13 mouse cellular contexts compared by ENCODE assay signal in the genomic region with DNA sequence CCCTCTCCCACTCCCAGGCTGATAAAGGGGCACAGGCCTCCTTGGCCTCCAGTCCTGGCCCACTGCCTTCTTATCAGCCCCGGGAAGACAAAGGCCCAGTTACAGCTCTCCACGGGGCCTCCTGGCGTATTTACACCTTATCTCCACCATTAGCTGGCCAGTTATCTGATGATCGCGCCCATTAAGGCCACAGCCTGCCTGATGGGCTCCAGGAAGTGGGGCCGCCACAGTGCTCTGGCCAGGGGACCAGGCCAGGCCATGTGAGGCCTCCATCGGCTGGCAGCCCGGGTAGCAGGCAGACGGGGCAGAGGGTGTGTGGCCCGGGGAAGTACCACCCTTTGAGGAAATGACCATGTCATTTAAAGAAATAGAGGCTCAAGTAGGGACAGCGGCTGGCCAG. TPM values are rescaled to one million over a fixed set of nuclear protein-coding genes. Genes with fewer than 3 reads are reported as not detected.
A peak's percentile ranks its signal among the peaks of the same experiment; 100 is the strongest.
DNase-seq lines count a peak whose midpoint lies in the region; ATAC-seq and TF ChIP-seq lines count a peak whose summit lies in the region.
"Had no signal": no experiment of that assay in that cellular context is flagged by ENCODE, and none has a peak within 500 bp of the region (broad histone marks: within the 10 kb centered on the region; RNA-seq: fewer than 3 reads in every experiment).

No protein-coding gene starts in this region.

- H3K9me3 ChIP-seq in heart, postnatal 0 days (replicated peaks; ENCODE audit: control insufficient read depth, low read length), result no peaks in the 10 kb centered on the region
- no peaks in the 10 kb centered on the region for H3K9me3 ChIP-seq in MEL (replicated peaks; ENCODE audit: insufficient read depth, low read length)
- no peaks in the 10 kb centered on the region for H3K9me3 ChIP-seq in intestine, embryonic 14.5 days (ENCODE audit: control insufficient read depth, low read length)

- H3K36me3 ChIP-seq in heart, postnatal 0 days (replicated peaks; ENCODE audit: control insufficient read depth, insufficient read depth, low read length), result peaks cover 5% of the 10 kb centered on the region; the same call in 1 of the 2 replicates
- H3K36me3 ChIP-seq in MEL (ENCODE audit: control insufficient read depth in 1 of 2, insufficient read depth in 2 of 2, low read length in 2 of 2), result peaks cover 7 to 90% of the 10 kb centered on the region in 2 experiments; a peak in 3 of 4 replicates
- H3K36me3 ChIP-seq in intestine, embryonic 14.5 days (ENCODE audit: control insufficient read depth, insufficient read depth, low read length), result no peaks in the 10 kb centered on the region

- H3K9ac ChIP-seq in heart, postnatal 0 days (replicated peaks; ENCODE audit: low read depth, low read length), result no peak overlapping the region
- H3K9ac ChIP-seq in MEL (ENCODE audit: control insufficient read depth, low read depth, low read length, poor library complexity, severe bottlenecking), result peak overlapping the region; percentile 62
- no peak overlapping the region for H3K9ac ChIP-seq in intestine, embryonic 14.5 days (ENCODE audit: low read length)

- 0 out of 4 replicates have a peak, but pooled peaks have one; percentile 36 to 50 for TF ChIP-seq POLR2A in MEL (IDR thresholded peaks at IDR 0.05; ENCODE audit: control insufficient read depth in 1 of 2, insufficient read depth in 1 of 2, low read depth in 1 of 2, low read length in 2 of 2, poor library complexity in 1 of 2)

- H3K27ac ChIP-seq in heart, postnatal 0 days (ENCODE audit: low read depth), result peak overlapping the region; percentile 35
- peak overlapping the region; percentile 98 for H3K27ac ChIP-seq in MEL (ENCODE audit: control insufficient read depth, low read depth, low read length)
- peak overlapping the region; percentile 48; the same call in 1 of the 2 replicates for H3K27ac ChIP-seq in intestine, embryonic 14.5 days (ENCODE audit: low read depth)

- intact Hi-C loops in left cerebral cortex, postnatal 10 days (cut with DNase I), result no loop called here

- ATAC-seq in heart, postnatal 0 days (ENCODE audit: insufficient read depth, low read depth), result no peak
- peak; percentile 13; the same call in 1 of the 2 replicates for ATAC-seq in intestine, embryonic 14.5 days (replicated peaks; ENCODE audit: low FRiP score, low TSS enrichment, low read depth)
- peak; percentile 53 for ATAC-seq in megakaryocyte, adult 5-6 weeks (ENCODE audit: poor library complexity, severe bottlenecking)
- ATAC-seq: forebrain, embryonic 16.5 days had no signal

- WGBS in heart, postnatal 0 days, result 22% methylated on average over 11 of the region's 11 CpGs
- 39% methylated on average over 11 of the region's 11 CpGs for WGBS in intestine, embryonic 14.5 days

- no peak overlapping the region for H3K4me2 ChIP-seq in heart, postnatal 0 days (ENCODE audit: low read depth, low read length)
- H3K4me2 ChIP-seq in intestine, embryonic 14.5 days (ENCODE audit: low read length), result no peak overlapping the region

- no peaks in the 10 kb centered on the region for H3K27me3 ChIP-seq in heart, postnatal 0 days (ENCODE audit: control insufficient read depth, insufficient read depth, low read length)
- H3K27me3 ChIP-seq in MEL (ENCODE audit: control insufficient read depth in 1 of 2, insufficient read depth in 2 of 2, low read length in 2 of 2), result no peaks in the 10 kb centered on the region
- no peaks in the 10 kb centered on the region for H3K27me3 ChIP-seq in intestine, embryonic 14.5 days (replicated peaks; ENCODE audit: control insufficient read depth, insufficient read depth, low read length)

- DNase-seq in heart, postnatal 0 days (ENCODE audit: low spot score), result no peak
- DNase-seq in heart, postnatal 4 days, result no peak
- DNase-seq in MEL (ENCODE audit: low read depth, low spot score), result peak; percentile 75
- no peak for DNase-seq in intestine, embryonic 14.5 days (ENCODE audit: low spot score)
- DNase-seq in right cerebral cortex, postnatal 14 days, result no peak
- DNase-seq in left cerebral cortex, postnatal 10 days (ENCODE audit: extremely low spot score in 1 of 2, low spot score in 2 of 2), result no peak
- DNase-seq in left cerebral cortex, adult 8-10 months (ENCODE audit: low spot score in 2 of 2), result no peak
- DNase-seq: adrenal gland, adult 8-10 months; heart, postnatal 14 days; spleen, adult 18-20 months had no signal

- TF ChIP-seq RAD21 in MEL (IDR thresholded peaks at IDR 0.05; ENCODE audit: low read depth, low read length), result no peak

- peaks cover 40% of the 10 kb centered on the region for H3K4me1 ChIP-seq in heart, postnatal 0 days (ENCODE audit: control insufficient read depth, insufficient read depth)
- H3K4me1 ChIP-seq in MEL (ENCODE audit: control insufficient read depth in 1 of 2, insufficient read depth in 2 of 2, low read length in 2 of 2), result peaks cover 42 to 89% of the 10 kb centered on the region in 2 experiments
- peaks cover 36% of the 10 kb centered on the region for H3K4me1 ChIP-seq in intestine, embryonic 14.5 days (replicated peaks; ENCODE audit: control insufficient read depth, insufficient read depth, low read length)

- TF ChIP-seq CTCF in heart, postnatal 0 days (IDR thresholded peaks at IDR 0.05; ENCODE audit: low read depth), result no peak
- no peak for TF ChIP-seq CTCF in MEL (IDR thresholded peaks at IDR 0.05 in 2 of 3, conservative IDR thresholded peaks at IDR 0.05 in 1 of 3; ENCODE audit: control insufficient read depth in 1 of 3, insufficient read depth in 1 of 3, low read depth in 2 of 3, low read length in 3 of 3, poor library complexity in 1 of 3, severe bottlenecking in 1 of 3)

- no peak overlapping the region for H3K4me3 ChIP-seq in heart, postnatal 0 days (ENCODE audit: low read depth, low read length)
- no peak overlapping the region for H3K4me3 ChIP-seq in MEL (ENCODE audit: control insufficient read depth in 1 of 2, insufficient read depth in 1 of 2, low read depth in 2 of 2, low read length in 2 of 2)
- H3K4me3 ChIP-seq in intestine, embryonic 14.5 days (ENCODE audit: low read depth, low read length), result no peak overlapping the region

- H3K79me2 ChIP-seq in MEL (ENCODE audit: control insufficient read depth, insufficient read depth, low read length, poor library complexity), result peaks cover 28% of the 10 kb centered on the region

- TF ChIP-seq EP300 in heart, postnatal 0 days (IDR thresholded peaks at IDR 0.05; ENCODE audit: low read depth), result no peak
- TF ChIP-seq EP300 in MEL (IDR thresholded peaks at IDR 0.05; ENCODE audit: low read depth in 1 of 2, low read length in 2 of 2), result peak; percentile 80 to 94

TF ChIP-seq in MEL, 35 proteins besides CTCF, POLR2A, EP300 and RAD21 (continues in another document):
- TF ChIP-seq NELFE (IDR thresholded peaks at IDR 0.05; ENCODE audit: low read depth, low read length), result no peak
- TF ChIP-seq MEF2A (IDR thresholded peaks at IDR 0.05; ENCODE audit: extremely low read depth, insufficient replicate concordance, low read depth, low read length, poor library complexity, severe bottlenecking), result no peak
- TF ChIP-seq USF2 (IDR thresholded peaks at IDR 0.05; ENCODE audit: borderline replicate concordance in 1 of 2, insufficient read depth in 1 of 2, low read depth in 1 of 2, low read length in 2 of 2), result no peak
- TF ChIP-seq SMC3 (IDR thresholded peaks at IDR 0.05; ENCODE audit: low read depth, low read length), result no peak
- TF ChIP-seq GATA1 (IDR thresholded peaks at IDR 0.05; ENCODE audit: low read depth, low read length), result peak; percentile 92
- TF ChIP-seq HCFC1 (IDR thresholded peaks at IDR 0.05; ENCODE audit: low read depth, low read length), result peak; percentile 42; the same call in 1 of the 2 replicates
- peak; percentile 62; the same call in 1 of the 2 replicates for TF ChIP-seq MAZ (IDR thresholded peaks at IDR 0.05; ENCODE audit: low read depth, low read length)

RNA-seq across cellular contexts. Expression of a gene that starts 37.8 kb away (rescaled TPM):
- not detected in 2 replicates for total RNA-seq in heart, postnatal 0 days (2014; rRNA removed; ENCODE audit: low replicate concordance)
- polyA plus RNA-seq in heart, postnatal 0 days (2015; fragmentation: Nextera tagmentation; extraction: Ambion mirVana), result not detected in 2 replicates
- total RNA-seq in heart, postnatal 4 days (2021), result not detected
- 0.12 TPM in 1 of 2 replicates, not detected in the other for total RNA-seq in MEL (2012; rRNA removed)
- polyA plus RNA-seq in MEL (2012; ENCODE audit: insufficient read depth in 1 of 2, insufficient read length in 2 of 2, low read depth in 1 of 2, low replicate concordance in 2 of 2, missing spikeins in 1 of 2), result under 1 TPM in 1 of 2 experiments, not detected in 1; 0.07 TPM
- not detected in 2 replicates for polyA plus RNA-seq in intestine, embryonic 14.5 days (2014; fragmentation: Nextera tagmentation; extraction: Ambion mirVana)
- not detected in 2 replicates for total RNA-seq in megakaryocyte, adult 5-6 weeks (2015)
- total RNA-seq in megakaryocyte, adult 5-6 weeks (2017), result not detected in 2 replicates
- 1 to 10 TPM; 1.4 to 1.9 TPM for total RNA-seq in left cerebral cortex, postnatal 10 days (2021)
- 10 to 100 TPM in 3 of 4 experiments, 1 to 10 TPM in 1; 8.6 to 11.3 (median 10.8) TPM for total RNA-seq in left cerebral cortex, adult 8-10 months (2022)
- total RNA-seq: adrenal gland, adult 8-10 months; heart, postnatal 14 days had no signal
- polyA plus RNA-seq: forebrain, embryonic 16.5 days; lung, embryonic 16.5 days had no signal

RNA-seq across cellular contexts. Expression of a gene that starts 40.9 kb away (rescaled TPM):
- 28.4 and 45.3 TPM in 2 replicates for total RNA-seq in heart, postnatal 0 days (2014; rRNA removed; ENCODE audit: low replicate concordance)
- 2.3 and 2.5 TPM in 2 replicates for polyA plus RNA-seq in heart, postnatal 0 days (2015; fragmentation: Nextera tagmentation; extraction: Ambion mirVana)
- 10 to 100 TPM; 45.7 to 47.0 TPM for total RNA-seq in heart, postnatal 4 days (2021)
- 104 and 133 TPM in 2 replicates for total RNA-seq in MEL (2012; rRNA removed)
- polyA plus RNA-seq in MEL (2012; ENCODE audit: insufficient read depth in 1 of 2, insufficient read length in 2 of 2, low read depth in 1 of 2, low replicate concordance in 2 of 2, missing spikeins in 1 of 2), result 100 to 1,000 TPM; 260 to 343 TPM
- polyA plus RNA-seq in intestine, embryonic 14.5 days (2014; fragmentation: Nextera tagmentation; extraction: Ambion mirVana), result 4.2 and 6.4 TPM in 2 replicates
- 4.3 and 4.5 TPM in 2 replicates for total RNA-seq in megakaryocyte, adult 5-6 weeks (2015)
- total RNA-seq in megakaryocyte, adult 5-6 weeks (2017), result 4.8 and 5.6 TPM in 2 replicates
- total RNA-seq in left cerebral cortex, postnatal 10 days (2021), result 10 to 100 TPM; 14.1 to 15.6 TPM
- total RNA-seq in left cerebral cortex, adult 8-10 months (2022), result 10 to 100 TPM; 38.9 to 50.1 (median 44.4) TPM

RNA-seq across cellular contexts. Expression of a gene that starts 53.6 kb away (rescaled TPM):
- 8.4 and 23.1 TPM in 2 replicates for total RNA-seq in heart, postnatal 0 days (2014; rRNA removed; ENCODE audit: low replicate concordance)
- 13.9 and 14.4 TPM in 2 replicates for polyA plus RNA-seq in heart, postnatal 0 days (2015; fragmentation: Nextera tagmentation; extraction: Ambion mirVana)
- 10 to 100 TPM; 28.4 to 31.1 TPM for total RNA-seq in heart, postnatal 4 days (2021)
- 84.3 and 98.5 TPM in 2 replicates for total RNA-seq in MEL (2012; rRNA removed)
- polyA plus RNA-seq in MEL (2012; ENCODE audit: insufficient read depth in 1 of 2, insufficient read length in 2 of 2, low read depth in 1 of 2, low replicate concordance in 2 of 2, missing spikeins in 1 of 2), result 100 to 1,000 TPM in 1 of 2 experiments, 10 to 100 TPM in 1; 30.2 to 122 TPM
- 37.0 and 38.6 TPM in 2 replicates for polyA plus RNA-seq in intestine, embryonic 14.5 days (2014; fragmentation: Nextera tagmentation; extraction: Ambion mirVana)
- 19.6 and 22.0 TPM in 2 replicates for total RNA-seq in megakaryocyte, adult 5-6 weeks (2015)
- 50.2 and 63.1 TPM in 2 replicates for total RNA-seq in megakaryocyte, adult 5-6 weeks (2017)
- total RNA-seq in left cerebral cortex, postnatal 10 days (2021), result 10 to 100 TPM; 32.6 to 33.4 TPM
- 10 to 100 TPM; 38.8 to 41.1 (median 40.4) TPM for total RNA-seq in left cerebral cortex, adult 8-10 months (2022)

Comparison
In these comparisons a context has a peak if more than half of its experiments do, and no peak if none do; other contexts are left out.
1. H3K27ac ChIP-seq: peak in every context shown above with its lines; median percentile 98 in MEL; 48 in intestine, embryonic 14.5 days; 35 in heart, postnatal 0 days.